Mouse (Mus musculus) erythroblast, embryonic 14.5 days (primary cell): Measurements from ENCODE around the gene Dennd1a. TPM values are rescaled to one million over a fixed set of nuclear protein-coding genes. Genes with fewer than 3 reads are reported as not detected.

Experiments
- H3K27me3 ChIP-seq: 2 replicates; pipeline ENCODE4 v1.6.1; 2012; ENCODE audit warnings: inconsistent platforms; ENCODE audit not compliant: control insufficient read depth
- H3K36me3 ChIP-seq: 2 replicates; pipeline ENCODE4 v1.6.1; 2012; ENCODE audit warnings: mild to moderate bottlenecking, inconsistent platforms; ENCODE audit not compliant: control insufficient read depth
- H3K4me1 ChIP-seq: 2 replicates; pipeline ENCODE4 v1.6.1; 2012; ENCODE audit warnings: inconsistent platforms; ENCODE audit not compliant: control insufficient read depth
- H3K4me3 ChIP-seq: replicated peaks from 2 replicates; pipeline ENCODE3; 2012; ENCODE audit warnings: moderate library complexity, mild to moderate bottlenecking, inconsistent platforms
- H3K9me3 ChIP-seq: 2 replicates; pipeline ENCODE4 v1.6.1; 2012; ENCODE audit warnings: low read length, inconsistent platforms, mixed read lengths; ENCODE audit not compliant: control insufficient read depth
- GATA1 ChIP-seq: IDR thresholded peaks from 2 replicates; pipeline ENCODE4 v1.6.1; 2012; ENCODE audit warnings: low read length, inconsistent platforms, mixed read lengths
- TAL1 ChIP-seq: IDR thresholded peaks from 3 replicates; pipeline ENCODE4 v1.6.1; 2012; ENCODE audit warnings: low read length, inconsistent platforms, mixed read lengths
- polyA plus RNA-seq: library from polyadenylated mRNA; stranded (reverse); fragments of >175 nt; gene quantifications from 2 replicates; pipeline ENCODE4 v1.2.3, GENCODE M21; 2012

Gene Dennd1a
- polyA plus RNA-seq, 1 experiment = 10.7 TPM

DNA sequence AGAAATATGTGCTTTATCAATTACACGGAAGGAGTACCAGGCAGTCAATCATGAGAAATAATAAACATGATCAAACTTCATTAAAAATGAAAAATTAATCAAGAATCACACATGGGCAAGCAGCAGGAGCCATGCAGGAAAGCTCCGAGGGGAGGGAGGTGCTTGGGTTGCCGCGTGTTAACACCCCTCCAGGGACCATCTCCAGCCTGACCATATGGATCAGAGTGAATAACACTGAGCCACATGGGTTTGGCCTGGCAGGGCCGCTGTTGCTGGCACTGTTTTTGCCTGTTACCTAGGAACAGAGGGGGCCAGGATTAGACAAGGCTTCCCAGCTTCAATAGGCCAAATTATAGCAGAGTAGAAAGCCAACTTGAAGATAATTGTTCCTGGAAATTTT is 150.1 kb downstream of the Dennd1a start:
- no peaks in the 10 kb centered on the region for H3K27me3 ChIP-seq
- no peak overlapping the region for H3K4me3 ChIP-seq
- H3K9me3 ChIP-seq = no peaks in the 10 kb centered on the region
- peaks cover 18% of the 10 kb centered on the region for H3K36me3 ChIP-seq
- H3K4me1 ChIP-seq = peaks cover 32% of the 10 kb centered on the region
- no peak for TF ChIP-seq TAL1
- TF ChIP-seq GATA1 = no peak

GRCm38 (mm10) chr2:38135427-38135826 is 151.8 kb downstream of the Dennd1a start:
- TF ChIP-seq GATA1 = no peak
- no peak for TF ChIP-seq TAL1
- H3K4me3 ChIP-seq = no peak overlapping the region
- peaks cover 47% of the 10 kb centered on the region for H3K4me1 ChIP-seq
- no peaks in the 10 kb centered on the region for H3K27me3 ChIP-seq
- no peaks in the 10 kb centered on the region for H3K9me3 ChIP-seq
- H3K36me3 ChIP-seq = peaks cover 23% of the 10 kb centered on the region

DNA sequence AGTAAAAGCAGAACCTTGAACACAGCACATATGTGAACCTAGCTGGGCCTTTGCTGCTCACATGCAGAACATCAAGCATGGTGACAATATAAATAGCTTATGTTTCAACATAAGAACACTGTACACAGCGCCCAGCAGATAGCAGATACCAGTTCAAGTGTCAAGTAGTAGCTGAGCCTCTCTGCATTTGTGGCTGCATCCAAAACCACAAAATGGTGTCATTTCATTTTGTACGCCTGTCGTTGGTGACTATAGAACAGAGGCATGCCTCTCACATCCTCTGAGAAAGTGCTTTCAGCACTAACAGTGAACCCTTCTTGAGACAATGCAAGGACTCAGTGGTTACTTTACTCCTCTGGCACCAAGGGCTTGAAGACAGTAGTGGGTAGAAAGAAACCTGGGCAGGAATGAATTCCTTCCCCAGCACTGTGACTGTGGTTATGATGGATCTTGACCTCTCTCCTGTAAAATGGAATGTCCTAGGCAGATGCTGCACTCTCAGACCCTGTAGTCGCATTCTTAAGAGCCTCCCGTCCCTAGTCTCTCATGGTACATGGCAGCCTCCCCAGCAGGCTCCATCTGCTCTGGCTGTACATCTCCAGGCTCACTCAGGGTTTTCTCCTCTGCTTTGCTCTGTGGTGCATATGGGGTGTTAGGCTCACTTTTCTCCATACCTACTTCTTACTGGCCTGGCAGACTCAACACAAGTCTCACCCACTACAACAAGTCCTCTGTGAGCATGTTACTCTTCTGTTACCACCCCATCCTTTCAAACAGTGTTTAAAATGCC is 154.0 kb downstream of the Dennd1a start:
- no peaks in the 10 kb centered on the region for H3K9me3 ChIP-seq

DNA sequence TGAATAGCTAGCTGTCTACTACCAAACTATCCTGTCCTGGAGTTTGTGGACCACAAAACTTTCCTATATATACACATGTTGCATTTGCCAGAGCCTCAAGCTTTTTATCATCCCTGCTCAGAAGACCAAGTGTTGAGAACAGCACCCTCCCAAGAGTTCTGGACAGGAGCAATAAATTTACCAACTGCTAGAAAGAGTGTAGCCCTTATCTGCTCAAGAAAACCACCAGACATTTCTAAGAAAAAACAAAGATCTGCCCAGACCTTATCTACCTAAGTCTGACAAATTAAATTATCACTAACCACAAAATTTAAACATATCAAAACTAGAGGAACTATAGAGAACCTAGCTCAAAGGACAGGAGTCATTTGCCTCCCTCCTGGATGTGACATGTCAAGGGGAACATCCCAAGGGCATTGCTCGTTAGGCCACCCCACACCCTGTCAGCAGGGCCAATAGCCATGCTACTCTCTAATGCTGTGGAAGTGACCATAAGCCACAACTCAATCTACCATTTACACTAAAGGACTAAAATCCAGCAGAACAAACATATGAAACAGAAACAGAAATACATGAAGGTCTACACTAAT is 154.9 kb downstream of the Dennd1a start:
- no peaks in the 10 kb centered on the region for H3K27me3 ChIP-seq
- peaks cover 27% of the 10 kb centered on the region for H3K36me3 ChIP-seq
- H3K9me3 ChIP-seq = no peaks in the 10 kb centered on the region
- TF ChIP-seq GATA1 (no peak), TAL1 (no peak)
- H3K4me1 ChIP-seq = peaks cover 67% of the 10 kb centered on the region
- no peak overlapping the region for H3K4me3 ChIP-seq

More for the DNA sequence above, 154.0 kb downstream of the Dennd1a start:
- Histone ChIP-seq H3K27me3 (no peaks in the 10 kb centered on the region), H3K36me3 (peaks cover 25% of the 10 kb centered on the region), H3K4me3 (no peak overlapping the region), H3K4me1 (peaks cover 58% of the 10 kb centered on the region)
- TF ChIP-seq GATA1 = no peak
- TF ChIP-seq TAL1 = no peak

DNA sequence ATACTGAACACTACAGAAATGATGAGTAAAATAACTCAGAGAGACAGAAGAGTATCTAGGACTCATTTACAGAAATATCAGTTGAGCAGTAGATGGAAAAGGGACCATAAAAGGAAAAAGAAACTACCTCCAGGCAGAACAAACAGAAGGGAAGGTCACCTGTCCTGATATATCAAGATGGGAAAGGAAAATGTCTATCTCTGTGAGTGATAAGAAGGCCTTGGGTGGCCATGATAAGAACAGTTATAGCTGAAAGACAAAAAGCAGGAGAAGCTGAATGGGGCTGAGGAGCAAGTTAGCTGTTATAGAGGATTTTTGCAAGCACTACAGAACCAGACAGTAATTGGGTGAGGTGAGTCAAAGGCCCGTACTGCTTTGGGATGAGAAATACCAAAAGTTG is 155.7 kb downstream of the Dennd1a start:
- no peaks in the 10 kb centered on the region for H3K27me3 ChIP-seq
- H3K9me3 ChIP-seq = no peaks in the 10 kb centered on the region
- peaks cover 24% of the 10 kb centered on the region for H3K36me3 ChIP-seq
- TF ChIP-seq GATA1 = no peak
- no peak for TF ChIP-seq TAL1
- no peak overlapping the region for H3K4me3 ChIP-seq
- peaks cover 73% of the 10 kb centered on the region for H3K4me1 ChIP-seq

GRCm38 (mm10) chr2:38129961-38130802 is 157.0 kb downstream of the Dennd1a start:
- peaks cover 29% of the 10 kb centered on the region for H3K36me3 ChIP-seq
- no peaks in the 10 kb centered on the region for H3K27me3 ChIP-seq
- peaks cover 82% of the 10 kb centered on the region for H3K4me1 ChIP-seq
- TF ChIP-seq GATA1 (no peak), TAL1 (no peak)
- H3K9me3 ChIP-seq = no peaks in the 10 kb centered on the region
- no peak overlapping the region for H3K4me3 ChIP-seq

- Histone ChIP-seq H3K4me1 (peaks cover 68% of the 10 kb centered on the region), H3K4me3 (peak overlapping the region; percentile 33), H3K9me3 (no peaks in the 10 kb centered on the region)
These were observed 160.8 kb downstream of the Dennd1a start for GRCm38 (mm10) chr2:38126383-38126732.

GRCm38 (mm10) chr2:38125671-38126382 is 161.4 kb downstream of the Dennd1a start:
- peaks cover 66% of the 10 kb centered on the region for H3K4me1 ChIP-seq
- TF ChIP-seq GATA1 = no peak
- no peak for TF ChIP-seq TAL1
- no peaks in the 10 kb centered on the region for H3K27me3 ChIP-seq
- H3K4me3 ChIP-seq = peak overlapping the region; percentile 33
- H3K36me3 ChIP-seq = peaks cover 46% of the 10 kb centered on the region
- H3K9me3 ChIP-seq = no peaks in the 10 kb centered on the region

More at GRCm38 (mm10) chr2:38126383-38126732, 160.8 kb downstream of the Dennd1a start:
- TF ChIP-seq TAL1 (no peak), GATA1 (no peak)
- Histone ChIP-seq H3K27me3 (no peaks in the 10 kb centered on the region), H3K36me3 (peaks cover 44% of the 10 kb centered on the region)
